Mouse (Mus musculus): ENCODE data around the gene 4931428F04Rik. TPM values are rescaled to one million over a fixed set of nuclear protein-coding genes. Genes with fewer than 3 reads are reported as not detected.

4931428F04Rik gene
- polyA plus RNA-seq, 2 experiments: 9.9 to 30.1 TPM

DNA sequence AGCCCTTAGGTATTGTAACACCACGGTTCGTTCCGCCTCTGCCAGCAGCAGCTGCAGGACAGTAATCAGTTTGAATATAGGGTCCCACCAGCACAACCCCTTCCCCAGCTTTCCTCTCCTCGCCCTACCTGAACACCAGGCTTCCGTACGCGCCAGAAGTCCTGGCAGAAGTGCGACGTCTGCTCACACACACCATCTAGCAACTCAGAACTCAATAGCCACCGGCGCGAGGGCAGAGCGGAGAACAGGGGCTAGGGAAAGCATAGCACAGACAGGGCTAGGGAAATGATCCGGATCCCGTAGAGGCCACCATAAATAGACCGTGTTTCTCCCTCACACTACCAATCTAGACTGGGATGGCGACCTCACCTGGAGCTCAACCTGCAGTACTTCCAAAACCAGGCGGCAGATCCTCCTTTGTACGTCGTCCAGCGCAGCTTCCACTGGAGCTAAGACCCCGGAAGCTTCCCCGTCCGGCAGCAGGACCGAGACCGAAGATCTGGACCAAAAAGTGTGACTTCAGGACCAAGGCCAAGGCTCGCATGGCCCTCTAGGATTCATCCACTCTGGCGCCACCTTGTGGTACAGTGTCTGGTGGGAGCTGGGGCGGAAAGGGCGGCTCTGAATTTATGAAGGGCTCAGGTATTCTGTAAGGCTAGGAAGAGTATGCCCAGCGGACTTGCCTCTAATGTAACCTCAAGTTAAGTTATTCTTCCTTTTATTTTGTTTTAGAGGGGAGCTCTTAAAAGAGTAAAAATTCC, 1.1 kb upstream of the 4931428F04Rik start:
- DNase-seq (ENCODE audit: low spot score): peak; percentile 92
- 6% methylated on average over 31 of the region's 31 CpGs for WGBS

DNA sequence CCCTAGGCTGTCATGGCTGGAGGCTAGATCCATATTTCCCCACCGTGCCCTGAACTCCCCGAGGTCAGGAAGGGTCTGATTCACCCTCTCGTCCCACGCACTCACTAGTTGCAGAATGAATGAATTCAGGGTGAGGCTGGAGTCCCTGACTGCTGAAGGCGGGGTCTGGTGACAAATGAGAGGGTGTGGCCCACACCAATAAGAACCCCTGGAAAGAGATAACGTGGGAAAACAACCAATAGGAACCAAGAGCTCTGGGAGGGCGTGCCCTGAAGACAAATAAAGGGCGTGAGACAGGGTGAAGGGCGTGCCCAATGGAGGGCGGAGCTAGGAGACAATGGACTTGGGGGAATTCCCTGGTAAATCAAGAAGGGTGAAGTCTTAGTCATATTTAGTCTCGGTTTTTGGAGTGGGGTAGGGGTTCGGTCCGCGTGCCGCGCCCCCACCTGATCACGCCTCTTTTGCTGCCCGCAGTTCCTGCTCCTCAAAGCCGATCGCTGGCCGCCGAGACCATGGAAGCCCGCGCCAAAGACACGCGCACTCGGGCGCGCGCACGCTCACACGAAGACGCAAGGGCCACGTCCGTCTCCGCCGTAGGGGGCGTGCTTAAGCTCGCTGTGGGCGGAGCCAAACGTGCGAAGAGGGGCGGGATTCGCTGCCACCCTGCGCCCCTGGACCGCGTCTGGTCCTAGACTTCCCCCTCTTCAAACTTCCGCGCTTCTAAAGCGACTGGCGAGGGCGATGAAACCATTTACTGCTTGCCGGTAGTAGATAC, 519 bp downstream of the 4931428F04Rik start:
- peak; percentile 88 for TF ChIP-seq POLR2A (IDR thresholded peaks at IDR 0.05; ENCODE audit: borderline replicate concordance, extremely low read depth, insufficient read depth, insufficient read length)
- H3K36me3 ChIP-seq (ENCODE audit: control insufficient read depth, insufficient read depth, low read length): peaks cover 6% of the 10 kb centered on the region
- peak overlapping the region; percentile 52 for H3K9ac ChIP-seq (ENCODE audit: low read depth, low read length, severe bottlenecking)
- WGBS: under 1% methylated on average over 53 of the region's 53 CpGs
- peaks cover 18% of the 10 kb centered on the region for H3K4me1 ChIP-seq (ENCODE audit: control insufficient read depth, insufficient read depth, low read length)
- DNase-seq (ENCODE audit: low spot score) (peak; percentile 94), ATAC-seq (ENCODE audit: low FRiP score, low read depth) (peak; percentile 93)
- H3K9me3 ChIP-seq (ENCODE audit: control insufficient read depth, low read length): no peaks in the 10 kb centered on the region
- peak overlapping the region; percentile 47 for H3K4me3 ChIP-seq (replicated peaks; ENCODE audit: low read length)
- H3K27ac ChIP-seq (replicated peaks; ENCODE audit: low read depth, low read length): peak overlapping the region; percentile 39
- H3K4me2 ChIP-seq (replicated peaks; ENCODE audit: low read depth, low read length, severe bottlenecking): peak overlapping the region; percentile 62
- H3K27me3 ChIP-seq (ENCODE audit: control insufficient read depth, insufficient read depth, low read length): peaks cover 12% of the 10 kb centered on the region

More for the DNA sequence above, 1.1 kb upstream of the 4931428F04Rik start:
- peak overlapping the region; percentile 47; the same call in 1 of the 2 replicates for H3K4me3 ChIP-seq (replicated peaks; ENCODE audit: low read length)
- ATAC-seq (ENCODE audit: low FRiP score, low read depth): no peak
- no peaks in the 10 kb centered on the region for H3K36me3 ChIP-seq (ENCODE audit: control insufficient read depth, insufficient read depth, low read length)
- H3K9me3 ChIP-seq (ENCODE audit: control insufficient read depth, low read length): no peaks in the 10 kb centered on the region
- H3K4me1 ChIP-seq (ENCODE audit: control insufficient read depth, insufficient read depth, low read length): peaks cover 18% of the 10 kb centered on the region
- H3K9ac ChIP-seq (ENCODE audit: low read depth, low read length, severe bottlenecking): no peak overlapping the region
- no peak overlapping the region for H3K27ac ChIP-seq (replicated peaks; ENCODE audit: low read depth, low read length)
- H3K27me3 ChIP-seq (ENCODE audit: control insufficient read depth, insufficient read depth, low read length): peaks cover 12% of the 10 kb centered on the region
- no peak for TF ChIP-seq POLR2A (IDR thresholded peaks at IDR 0.05; ENCODE audit: borderline replicate concordance, extremely low read depth, insufficient read depth, insufficient read length)
- H3K4me2 ChIP-seq (replicated peaks; ENCODE audit: low read depth, low read length, severe bottlenecking): peak overlapping the region; percentile 62

DNA sequence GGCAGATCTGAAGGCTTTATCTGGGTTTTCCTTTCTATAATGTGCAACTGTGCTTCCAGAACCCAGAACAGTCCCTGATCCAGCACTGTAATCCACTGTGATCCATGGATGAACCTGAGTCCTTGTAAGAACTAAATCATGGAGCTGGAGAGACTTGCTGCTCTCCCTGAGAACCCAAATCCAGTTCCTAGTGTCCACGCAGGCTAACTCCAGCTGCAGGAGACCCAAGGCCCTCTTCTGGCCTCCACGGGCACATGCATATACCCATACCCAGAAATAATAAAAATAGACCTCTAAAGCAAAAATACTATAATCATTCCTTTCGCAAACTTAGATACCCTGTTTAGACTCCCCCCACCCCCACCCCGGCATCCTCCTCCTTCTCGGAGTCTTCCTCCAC, 1.4 kb downstream of the 4931428F04Rik start:
- peak overlapping the region; percentile 62 for H3K4me2 ChIP-seq (replicated peaks; ENCODE audit: low read depth, low read length, severe bottlenecking)
- DNase-seq (ENCODE audit: low spot score): no peak
- peaks cover 8% of the 10 kb centered on the region for H3K36me3 ChIP-seq (ENCODE audit: control insufficient read depth, insufficient read depth, low read length)
- no peak overlapping the region for H3K27ac ChIP-seq (replicated peaks; ENCODE audit: low read depth, low read length)
- peaks cover 12% of the 10 kb centered on the region for H3K27me3 ChIP-seq (ENCODE audit: control insufficient read depth, insufficient read depth, low read length)
- ATAC-seq (ENCODE audit: low FRiP score, low read depth): no peak
- peaks cover 18% of the 10 kb centered on the region for H3K4me1 ChIP-seq (ENCODE audit: control insufficient read depth, insufficient read depth, low read length)
- no peak overlapping the region for H3K4me3 ChIP-seq (replicated peaks; ENCODE audit: low read length)
- no peaks in the 10 kb centered on the region for H3K9me3 ChIP-seq (ENCODE audit: control insufficient read depth, low read length)
- H3K9ac ChIP-seq (ENCODE audit: low read depth, low read length, severe bottlenecking): no peak overlapping the region
- 90% methylated on average over 5 of the region's 5 CpGs for WGBS
- no peak for TF ChIP-seq POLR2A (IDR thresholded peaks at IDR 0.05; ENCODE audit: borderline replicate concordance, extremely low read depth, insufficient read depth, insufficient read length)

DNA sequence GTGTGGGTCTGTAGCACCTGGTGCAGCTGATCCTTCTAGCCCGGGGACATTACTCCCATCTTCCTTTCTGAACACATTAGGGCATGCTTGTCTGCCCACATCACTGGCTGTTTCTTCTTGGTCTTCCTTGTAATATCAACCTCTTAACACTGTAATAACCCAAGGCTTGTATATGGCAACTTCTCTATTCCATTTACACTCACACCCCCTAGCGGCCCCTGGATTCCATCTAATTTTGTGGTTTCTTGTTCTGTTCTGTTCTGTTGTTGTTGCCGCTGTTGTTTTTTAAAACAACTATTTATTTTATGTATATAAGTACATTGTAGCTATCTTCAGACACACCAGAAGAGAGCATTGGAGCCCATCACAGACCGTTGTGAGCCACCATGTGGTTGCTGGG, 2.8 kb downstream of the 4931428F04Rik start:
- no peak for ATAC-seq (ENCODE audit: low FRiP score, low read depth)
- H3K4me3 ChIP-seq (replicated peaks; ENCODE audit: low read length): no peak overlapping the region
- H3K27ac ChIP-seq (replicated peaks; ENCODE audit: low read depth, low read length): no peak overlapping the region
- no peak for DNase-seq (ENCODE audit: low spot score)
- H3K4me2 ChIP-seq (replicated peaks; ENCODE audit: low read depth, low read length, severe bottlenecking): no peak overlapping the region
- H3K9me3 ChIP-seq (ENCODE audit: control insufficient read depth, low read length): no peaks in the 10 kb centered on the region
- peaks cover 12% of the 10 kb centered on the region for H3K27me3 ChIP-seq (ENCODE audit: control insufficient read depth, insufficient read depth, low read length)
- H3K4me1 ChIP-seq (ENCODE audit: control insufficient read depth, insufficient read depth, low read length): peaks cover 18% of the 10 kb centered on the region
- TF ChIP-seq POLR2A (IDR thresholded peaks at IDR 0.05; ENCODE audit: borderline replicate concordance, extremely low read depth, insufficient read depth, insufficient read length): no peak
- H3K9ac ChIP-seq (ENCODE audit: low read depth, low read length, severe bottlenecking): no peak overlapping the region
- 83% methylated on average over 4 of the region's 4 CpGs for WGBS
- peaks cover 10% of the 10 kb centered on the region for H3K36me3 ChIP-seq (ENCODE audit: control insufficient read depth, insufficient read depth, low read length)

DNA sequence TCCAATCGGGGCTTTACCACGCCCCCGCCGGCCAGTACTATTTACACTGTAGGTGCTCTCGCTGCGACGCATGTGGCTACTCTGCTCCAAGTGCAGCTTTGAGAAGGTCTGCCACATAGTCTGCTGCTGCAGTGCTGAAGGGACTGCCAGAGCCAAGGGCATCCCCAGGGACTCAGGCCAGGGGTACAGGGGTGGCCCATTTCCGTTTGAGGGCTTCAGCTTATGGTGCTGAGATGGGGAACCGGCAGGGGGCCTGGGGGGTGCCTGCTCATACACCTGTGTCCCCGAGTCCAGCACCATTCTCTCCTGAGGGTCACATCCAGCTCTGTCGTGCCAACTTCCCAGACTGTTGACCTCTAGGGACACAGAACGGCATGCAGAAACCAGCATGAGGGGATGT, 4.2 kb downstream of the 4931428F04Rik start:
- Histone ChIP-seq H3K4me3 (replicated peaks; ENCODE audit: low read length) (no peak overlapping the region), H3K27ac (replicated peaks; ENCODE audit: low read depth, low read length) (no peak overlapping the region), H3K36me3 (ENCODE audit: control insufficient read depth, insufficient read depth, low read length) (peaks cover 15% of the 10 kb centered on the region), H3K27me3 (ENCODE audit: control insufficient read depth, insufficient read depth, low read length) (peaks cover 8% of the 10 kb centered on the region), H3K9ac (ENCODE audit: low read depth, low read length, severe bottlenecking) (no peak overlapping the region), H3K4me2 (replicated peaks; ENCODE audit: low read depth, low read length, severe bottlenecking) (no peak overlapping the region), H3K9me3 (ENCODE audit: control insufficient read depth, low read length) (no peaks in the 10 kb centered on the region), H3K4me1 (ENCODE audit: control insufficient read depth, insufficient read depth, low read length) (peaks cover 15% of the 10 kb centered on the region)
- no peak for TF ChIP-seq POLR2A (IDR thresholded peaks at IDR 0.05; ENCODE audit: borderline replicate concordance, extremely low read depth, insufficient read depth, insufficient read length)
- 42% methylated on average over 12 of the region's 12 CpGs for WGBS
- DNase-seq (ENCODE audit: low spot score): no peak
- ATAC-seq (ENCODE audit: low FRiP score, low read depth): no peak

All from limb, embryonic 14.5 days (tissue).